8 mouse cellular contexts compared by ENCODE assay signal in the genomic region with DNA sequence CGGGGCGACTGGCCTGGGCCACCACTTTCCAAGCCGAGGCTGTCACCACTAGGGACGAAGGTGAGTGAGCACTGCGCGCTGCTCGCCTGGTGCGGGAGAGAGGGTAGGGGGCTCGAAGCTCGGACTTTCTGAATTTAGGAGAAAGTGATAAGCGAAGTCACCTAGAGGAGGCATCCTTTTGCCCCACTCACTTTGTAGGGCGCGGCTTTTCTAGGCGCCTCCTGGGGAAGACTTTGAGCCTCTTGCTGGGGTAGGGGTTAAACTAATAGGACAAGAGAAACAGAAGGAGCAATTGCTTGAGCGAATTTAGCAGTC. TPM values are rescaled to one million over a fixed set of nuclear protein-coding genes. Genes with fewer than 3 reads are reported as not detected.
DNase-seq lines count a peak whose midpoint lies in the region; ATAC-seq lines count a peak whose summit lies in the region.

No protein-coding gene starts in this region.

- H3K4me2 ChIP-seq in heart, embryonic 11.5 days: peak overlapping the region; percentile 93
- peak overlapping the region; percentile 87 for H3K4me2 ChIP-seq in hindbrain, embryonic 16.5 days (ENCODE audit: low read length)
- H3K4me2 ChIP-seq in midbrain, embryonic 16.5 days (ENCODE audit: low read length): peak overlapping the region; percentile 68

- H3K9me3 ChIP-seq in heart, embryonic 11.5 days (replicated peaks; ENCODE audit: control insufficient read depth, low read length): no peaks in the 10 kb centered on the region
- H3K9me3 ChIP-seq in embryonic facial prominence, embryonic 10.5 days: no peaks in the 10 kb centered on the region
- H3K9me3 ChIP-seq in hindbrain, embryonic 16.5 days (ENCODE audit: control insufficient read depth, low read length): no peaks in the 10 kb centered on the region
- no peaks in the 10 kb centered on the region for H3K9me3 ChIP-seq in midbrain, embryonic 16.5 days (replicated peaks; ENCODE audit: control insufficient read depth, low read length, poor library complexity, severe bottlenecking)

- DNase-seq in heart, adult 9 months (ENCODE audit: low spot score in 2 of 2): no peak
- DNase-seq in embryonic facial prominence, embryonic 10.5 days (ENCODE audit: low spot score): no peak
- DNase-seq in retina, postnatal 1 day: no peak
- DNase-seq in cerebellum, adult 11-12 months: no peak
- no peak for DNase-seq in gastrocnemius, adult 8-10 months (ENCODE audit: low spot score in 2 of 2)

- ATAC-seq in heart, embryonic 11.5 days (replicated peaks; ENCODE audit: insufficient number of reproducible peaks, low FRiP score, low TSS enrichment): 0 out of 2 replicates have a peak, but pooled peaks have one; percentile 49
- ATAC-seq in hindbrain, embryonic 16.5 days: no peak; the same call in 1 of the 2 replicates
- peak; percentile 0; the same call in 1 of the 2 replicates for ATAC-seq in midbrain, embryonic 16.5 days

- peak overlapping the region; percentile 59 for H3K4me3 ChIP-seq in heart, embryonic 11.5 days (ENCODE audit: low read depth, low read length)
- H3K4me3 ChIP-seq in embryonic facial prominence, embryonic 10.5 days: peak overlapping the region; percentile 78
- peak overlapping the region; percentile 64 for H3K4me3 ChIP-seq in hindbrain, embryonic 16.5 days (ENCODE audit: low read length)
- H3K4me3 ChIP-seq in midbrain, embryonic 16.5 days (ENCODE audit: low read depth, low read length): peak overlapping the region; percentile 61

- H3K27me3 ChIP-seq in heart, embryonic 11.5 days (ENCODE audit: control insufficient read depth, insufficient read depth, low read length): peaks cover 25% of the 10 kb centered on the region
- peaks cover 58% of the 10 kb centered on the region for H3K27me3 ChIP-seq in embryonic facial prominence, embryonic 10.5 days (replicated peaks; ENCODE audit: low read depth, poor library complexity, severe bottlenecking)
- H3K27me3 ChIP-seq in hindbrain, embryonic 16.5 days (replicated peaks; ENCODE audit: control insufficient read depth, insufficient read depth, low read length): no peaks in the 10 kb centered on the region
- H3K27me3 ChIP-seq in midbrain, embryonic 16.5 days (ENCODE audit: control insufficient read depth, insufficient read depth, low read depth, low read length): no peaks in the 10 kb centered on the region

- no peak overlapping the region for H3K27ac ChIP-seq in heart, embryonic 11.5 days (ENCODE audit: low read depth, low read length)
- H3K27ac ChIP-seq in embryonic facial prominence, embryonic 10.5 days (replicated peaks): peak overlapping the region; percentile 35; the same call in 1 of the 2 replicates
- peak overlapping the region; percentile 82 for H3K27ac ChIP-seq in hindbrain, embryonic 16.5 days (ENCODE audit: low read depth, low read length)
- peak overlapping the region; percentile 79 for H3K27ac ChIP-seq in midbrain, embryonic 16.5 days (ENCODE audit: low read length)

- no peak overlapping the region for H3K9ac ChIP-seq in heart, embryonic 11.5 days (ENCODE audit: low read depth, low read length)
- peak overlapping the region; percentile 73 for H3K9ac ChIP-seq in hindbrain, embryonic 16.5 days (ENCODE audit: low read depth, low read length)
- peak overlapping the region; percentile 75 for H3K9ac ChIP-seq in midbrain, embryonic 16.5 days (ENCODE audit: low read depth, low read length)

- H3K36me3 ChIP-seq in heart, embryonic 11.5 days (ENCODE audit: control insufficient read depth, insufficient read depth, low read length): no peaks in the 10 kb centered on the region
- H3K36me3 ChIP-seq in embryonic facial prominence, embryonic 10.5 days (replicated peaks): no peaks in the 10 kb centered on the region
- no peaks in the 10 kb centered on the region for H3K36me3 ChIP-seq in hindbrain, embryonic 16.5 days (ENCODE audit: control insufficient read depth, insufficient read depth, low read length)
- no peaks in the 10 kb centered on the region for H3K36me3 ChIP-seq in midbrain, embryonic 16.5 days (ENCODE audit: control insufficient read depth, insufficient read depth, low read length)

- H3K4me1 ChIP-seq in heart, embryonic 11.5 days (ENCODE audit: control insufficient read depth, insufficient read depth, low read length): no peaks in the 10 kb centered on the region; the same call in 1 of the 2 replicates
- H3K4me1 ChIP-seq in embryonic facial prominence, embryonic 10.5 days: peaks cover 17% of the 10 kb centered on the region
- H3K4me1 ChIP-seq in hindbrain, embryonic 16.5 days (ENCODE audit: control insufficient read depth, insufficient read depth, low read depth, low read length): no peaks in the 10 kb centered on the region
- H3K4me1 ChIP-seq in midbrain, embryonic 16.5 days (ENCODE audit: control insufficient read depth, insufficient read depth, low read length): peaks cover 5% of the 10 kb centered on the region

- WGBS in heart, embryonic 11.5 days (ENCODE audit: insufficient replicate concordance): 0% methylated on average over 15 of the region's 15 CpGs
- under 1% methylated on average over 15 of the region's 15 CpGs for WGBS in embryonic facial prominence, embryonic 10.5 days
- whole genome bisulfite sequencing in hindbrain, embryonic 16.5 days: 0% methylated on average over 15 of the region's 15 CpGs
- WGBS in midbrain, embryonic 16.5 days: 0% methylated on average over 15 of the region's 15 CpGs

RNA-seq across cellular contexts. Expression of a gene that starts 0.9 kb away (rescaled TPM):
- polyA plus RNA-seq in heart, embryonic 11.5 days (2014; fragmentation: Nextera tagmentation; extraction: Ambion mirVana): 0.13 and 0.18 TPM in 2 replicates
- 1.4 and 3.3 TPM in 2 replicates for polyA plus RNA-seq in embryonic facial prominence, embryonic 10.5 days (2016; fragmentation: Nextera tagmentation; extraction: Ambion mirVana)
- polyA plus RNA-seq in hindbrain, embryonic 16.5 days (2015; fragmentation: Nextera tagmentation; extraction: Ambion mirVana): 29.1 and 36.5 TPM in 2 replicates
- 21.6 and 22.9 TPM in 2 replicates for polyA plus RNA-seq in midbrain, embryonic 16.5 days (2015; fragmentation: Nextera tagmentation; extraction: Ambion mirVana)
- total RNA-seq in gastrocnemius, adult 8-10 months (2022): 1 to 10 TPM; 4.5 to 8.3 (median 7.5) TPM
